Mouse (Mus musculus): Measurements from ENCODE around the gene Vmn2r69. TPM values are rescaled to one million over a fixed set of nuclear protein-coding genes. Genes with fewer than 3 reads are reported as not detected.

Gene Vmn2r69
- not detected in 2 replicates for total RNA-seq (2012; rRNA removed)
- total RNA-seq (2014; rRNA removed), result not detected in 2 replicates
- polyA plus RNA-seq (2012; ENCODE audit: insufficient read length, low read depth), result not detected in 2 replicates

DNA sequence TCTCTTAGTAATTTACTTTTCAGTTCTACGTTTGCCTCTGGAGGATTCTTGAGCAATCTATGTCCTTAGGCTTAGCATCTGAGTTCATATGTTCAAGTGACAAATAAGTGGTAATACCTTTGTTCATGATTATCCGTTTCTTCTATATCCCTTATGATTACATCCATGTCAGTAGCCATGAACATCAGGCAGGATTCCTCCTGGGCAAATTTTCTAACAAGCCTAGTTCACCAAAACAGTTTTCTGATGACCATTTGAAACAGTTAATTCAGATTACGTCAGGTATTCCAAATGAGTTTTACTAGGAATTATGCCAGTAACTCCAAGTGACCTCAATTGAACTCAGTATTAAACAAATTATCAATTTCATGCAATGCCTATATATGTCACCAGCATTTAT lies at the start of gene Vmn2r69:
TSS of gene Vmn2r69 (minus strand) at position 101 of the 400 bp plus-strand sequence.
- dilution Hi-C loops (cut with MboI; ENCODE audit: extremely low pct_ligation_motif_present, extremely low pct_unique_long_range_greater_than_20kb, low sequenced_read_pairs), result no loop called here
- no peak within 1 kb of the TSS for H3K4me2 ChIP-seq (ENCODE audit: insufficient read depth, low read depth, poor library complexity, severe bottlenecking)

More for the DNA sequence above, at the start of gene Vmn2r69:
- in situ Hi-C loops (cut with MboI; ENCODE audit: low pct_ligation_motif_present, low pct_unique_long_range_greater_than_20kb, low sequenced_read_pairs), result no loop called here
- Histone ChIP-seq H3K79me2 (replicated peaks; ENCODE audit: control insufficient read depth, extremely low read depth, insufficient read depth, poor library complexity, severe bottlenecking) (no peaks in the 10 kb centered on the region), H3K27ac (ENCODE audit: insufficient read depth, low read depth) (no peak within 1 kb of the TSS), H3K27me3 (replicated peaks) (no peaks in the 10 kb centered on the region), H3K4me3 (replicated peaks in 1 of 3; ENCODE audit: low read depth in 2 of 3, low read length in 2 of 3, poor library complexity in 1 of 3) (no peak within 1 kb of the TSS), H3K9me3 (replicated peaks; ENCODE audit: low read length) (no peaks in the 10 kb centered on the region), H3K4me1 (ENCODE audit: control insufficient read depth in 1 of 2, insufficient read depth in 2 of 2) (no peaks in the 10 kb centered on the region), H3K36me3 (replicated peaks in 1 of 2; ENCODE audit: control insufficient read depth in 1 of 2, insufficient read depth in 1 of 2, low read length in 1 of 2) (no peaks in the 10 kb centered on the region), H3K9ac (ENCODE audit: insufficient read depth, low read depth) (no peak within 1 kb of the TSS)
- TF ChIP-seq RCOR1 (conservative IDR thresholded peaks at IDR 0.05; ENCODE audit: low read depth, low read length) (no peak), MEF2A (IDR thresholded peaks at IDR 0.05; ENCODE audit: borderline replicate concordance, low read depth, low read length) (no peak), CHD2 (IDR thresholded peaks at IDR 0.05; ENCODE audit: low read length) (no peak), TCF12 (IDR thresholded peaks at IDR 0.05; ENCODE audit: low read depth, low read length) (no peak), SIN3A (IDR thresholded peaks at IDR 0.05; ENCODE audit: low read length) (no peak)
- DNase-seq (ENCODE audit: extremely low read depth), result no peak

Other genes with a start within 250 kb of the Vmn2r69 start
- not detected in 2 replicates for gene Vmn2r68, start 178.1 kb downstream of the Vmn2r69 start, total RNA-seq (2012; rRNA removed)
- gene Vmn2r68, start 178.1 kb downstream of the Vmn2r69 start, total RNA-seq (2014; rRNA removed), result not detected in 2 replicates
- gene Vmn2r68, start 178.1 kb downstream of the Vmn2r69 start, polyA plus RNA-seq (2012; ENCODE audit: insufficient read length, low read depth), result not detected in 2 replicates
- gene Vmn2r71, start 147.2 kb upstream of the Vmn2r69 start, total RNA-seq (2012; rRNA removed), result not detected in 2 replicates
- not detected in 2 replicates for gene Vmn2r71, start 147.2 kb upstream of the Vmn2r69 start, total RNA-seq (2014; rRNA removed)
- not detected in 2 replicates for gene Vmn2r71, start 147.2 kb upstream of the Vmn2r69 start, polyA plus RNA-seq (2012; ENCODE audit: insufficient read length, low read depth)
- gene Vmn2r70, start 153.3 kb upstream of the Vmn2r69 start, total RNA-seq (2012; rRNA removed), result not detected in 2 replicates
- not detected in 2 replicates for gene Vmn2r70, start 153.3 kb upstream of the Vmn2r69 start, total RNA-seq (2014; rRNA removed)
- not detected in 2 replicates for gene Vmn2r70, start 153.3 kb upstream of the Vmn2r69 start, polyA plus RNA-seq (2012; ENCODE audit: insufficient read length, low read depth)

Data from CH12.LX (cell line).